Mouse (Mus musculus) embryo, embryonic 10.5 days (tissue): ENCODE results near the gene Slc6a13.

Experiments used
- DNase-seq: peaks from one replicate; pipeline ENCODE4 v3.0.0-alpha.2; 2015; ENCODE audit warnings: low spot score

Gene Slc6a13

GRCm38 (mm10) chr6:121328417-121328884 lies 28.4 kb downstream of the Slc6a13 start:
- DNase-seq: no peak

GRCm38 (mm10) chr6:121329848-121330508 lies 30.0 kb downstream of the Slc6a13 start:
- peak; percentile 75 for DNase-seq

- no peak for DNase-seq
Observed at GRCm38 (mm10) chr6:121335841-121336240, 35.8 kb downstream of the Slc6a13 start.

DNA sequence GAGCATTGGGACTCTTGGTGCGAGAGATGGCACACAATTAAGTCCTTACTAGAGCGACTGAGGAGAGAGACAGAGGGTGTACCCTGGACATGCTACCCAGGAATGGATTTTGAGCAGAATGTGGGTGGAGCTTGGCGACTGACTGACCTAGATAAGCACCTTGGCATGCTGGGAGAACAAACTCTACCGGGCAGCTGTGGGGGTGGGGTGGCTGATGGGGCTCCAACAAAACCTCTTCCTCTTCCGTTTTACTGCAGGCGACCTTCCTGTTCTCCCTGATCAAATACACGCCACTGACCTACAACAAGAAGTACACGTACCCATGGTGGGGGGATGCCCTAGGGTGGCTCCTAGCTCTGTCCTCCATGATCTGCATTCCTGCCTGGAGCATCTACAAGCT lies 36.5 kb downstream of the Slc6a13 start:
- DNase-seq: no peak

DNA sequence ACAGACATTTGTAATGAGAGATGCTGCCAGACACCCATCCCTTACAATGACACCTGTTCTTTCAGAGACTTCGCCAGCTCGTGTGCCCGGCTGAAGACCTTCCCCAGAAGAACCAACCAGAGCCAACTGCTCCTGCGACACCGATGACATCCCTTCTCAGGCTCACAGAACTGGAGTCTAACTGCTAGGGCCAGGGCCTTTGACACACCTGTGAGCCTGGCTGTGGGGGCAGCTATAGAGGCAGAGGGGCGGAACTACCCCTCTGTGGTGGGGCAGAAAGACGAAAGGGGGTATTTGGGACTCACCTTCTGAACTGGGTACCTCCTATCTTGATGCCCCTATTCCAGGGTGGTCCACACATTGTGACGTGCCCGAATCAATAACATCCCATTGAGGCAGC lies 37.2 kb downstream of the Slc6a13 start:
- DNase-seq: no peak

- peak; percentile 95 for DNase-seq
Observed at GRCm38 (mm10) chr6:121337770-121338518, 37.9 kb downstream of the Slc6a13 start.

DNA sequence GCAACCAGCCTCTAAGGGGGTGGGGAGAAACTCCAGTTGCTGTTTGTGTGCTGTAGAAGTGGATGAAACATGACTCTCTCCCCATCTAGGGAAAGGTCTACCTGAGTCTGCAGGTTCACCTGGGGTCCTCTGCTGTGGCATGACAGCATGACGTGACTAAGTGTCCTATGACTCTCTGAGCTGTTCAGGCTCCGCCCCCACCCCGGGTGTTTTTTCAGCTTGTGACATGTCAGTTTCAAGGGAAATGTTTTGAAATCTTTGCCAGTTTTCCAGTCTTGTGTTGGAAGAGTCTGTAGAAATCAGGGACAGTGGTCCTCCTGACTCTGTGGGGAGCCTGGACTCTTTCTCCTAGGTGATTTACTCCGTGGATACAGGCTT lies 38.5 kb downstream of the Slc6a13 start:
- DNase-seq: no peak

GRCm38 (mm10) chr6:121341650-121342049 lies 41.6 kb downstream of the Slc6a13 start:
- no peak for DNase-seq

DNA sequence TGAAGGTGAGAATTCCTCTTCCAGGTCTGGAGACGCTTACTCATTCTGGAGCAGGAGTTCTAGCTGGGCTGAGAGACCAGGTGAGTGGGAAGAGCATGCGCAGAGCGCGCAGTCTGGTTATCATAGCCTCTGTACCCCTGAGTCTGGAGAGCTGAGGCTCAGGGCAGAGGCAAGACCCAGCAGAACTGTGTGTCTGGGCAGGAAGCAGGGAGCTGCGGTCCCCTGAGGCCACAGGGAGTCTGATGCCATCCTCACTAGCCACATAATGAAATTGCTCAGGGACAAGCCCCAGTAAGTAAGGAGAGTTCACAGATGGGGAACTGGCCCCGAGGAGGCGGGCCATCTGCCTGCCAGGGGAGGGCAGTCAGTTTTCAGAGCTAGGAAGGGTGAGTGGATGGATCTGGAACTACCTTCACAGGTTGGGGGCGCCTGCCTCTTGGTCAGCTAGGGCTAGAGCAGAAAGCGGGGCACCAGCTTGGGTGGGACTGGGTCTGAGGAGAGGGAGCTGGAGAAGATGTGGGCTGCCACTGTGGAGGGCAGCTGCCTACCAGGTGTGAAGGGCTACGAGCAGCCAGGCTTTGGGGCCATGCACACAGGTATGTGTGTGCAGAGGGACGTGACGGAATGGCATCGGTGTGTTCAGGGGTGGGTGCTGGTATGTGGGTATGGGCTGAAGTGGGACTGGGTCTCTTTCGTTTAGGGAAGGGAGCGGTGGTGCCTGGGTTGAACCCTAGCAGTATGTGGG lies 43.2 kb downstream of the Slc6a13 start, which contains the start of gene Slc6a12:
Slc6a12 (plus strand) TSS at position 51 of the 745 bp plus-strand sequence.
- DNase-seq: no peak

- DNase-seq: no peak
Observed at GRCm38 (mm10) chr6:121343771-121344123, 43.7 kb downstream of the Slc6a13 start.

DNA sequence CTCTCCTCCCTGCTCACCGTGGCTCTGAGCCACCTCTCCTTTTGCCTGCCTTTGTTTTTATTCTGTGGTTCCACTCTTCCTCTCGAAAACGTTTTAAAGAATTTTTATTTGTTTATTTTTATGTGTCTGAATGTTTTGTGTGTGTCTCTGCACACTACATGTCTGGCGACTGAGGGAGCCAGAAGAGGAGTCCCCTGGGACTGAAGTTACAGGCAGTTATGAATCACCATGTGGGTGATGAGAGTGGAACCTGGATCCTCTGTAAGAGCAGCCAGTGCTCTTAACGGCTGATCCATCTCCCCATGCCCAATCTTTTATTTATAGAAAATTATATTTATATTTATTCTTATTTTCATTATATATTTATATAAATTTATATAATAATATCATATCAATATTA lies 44.3 kb downstream of the Slc6a13 start:
- no peak for DNase-seq

GRCm38 (mm10) chr6:121346428-121346827 lies 46.4 kb downstream of the Slc6a13 start:
- peak; percentile 35 for DNase-seq

- no peak for DNase-seq
Observed at GRCm38 (mm10) chr6:121352276-121352675, 52.2 kb downstream of the Slc6a13 start.

DNA sequence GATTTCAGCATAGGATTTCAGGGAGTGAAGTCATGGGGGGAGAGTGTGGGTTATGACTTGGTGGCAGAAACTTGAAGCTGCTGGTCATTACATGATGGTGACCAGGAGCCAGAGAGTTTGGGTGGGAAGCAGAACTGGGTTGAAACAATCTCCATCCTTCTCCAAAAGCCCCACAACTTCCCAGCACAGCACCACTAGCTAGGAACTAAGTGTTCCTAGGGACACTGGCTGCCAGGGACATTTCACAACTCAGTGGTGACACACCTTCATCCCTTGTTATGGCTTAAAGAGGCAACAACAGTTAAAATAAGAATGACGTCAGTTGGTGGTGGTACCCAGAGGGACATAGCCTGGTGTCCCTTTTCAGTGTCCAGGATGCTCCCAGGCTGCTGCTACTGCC lies 56.0 kb downstream of the Slc6a13 start:
- no peak for DNase-seq

DNA sequence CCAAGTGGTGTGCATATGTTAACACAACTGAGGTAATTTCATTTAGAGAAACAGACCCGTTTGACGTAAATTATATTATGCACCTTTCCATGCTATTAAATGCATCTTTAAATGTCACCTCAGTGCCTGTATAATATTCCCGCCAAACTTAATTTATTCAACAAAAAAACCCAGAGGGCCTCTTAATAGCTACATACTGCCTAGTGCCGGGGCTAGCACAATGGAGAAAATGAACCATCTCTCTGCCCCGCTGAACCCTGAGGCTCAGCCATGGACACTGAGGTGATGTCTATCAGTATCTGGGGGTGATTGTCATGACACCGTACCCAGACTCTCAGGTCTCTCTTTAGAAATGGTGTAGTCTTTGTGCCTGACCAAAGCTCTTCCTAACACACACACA lies 57.2 kb downstream of the Slc6a13 start:
- DNase-seq: no peak

- no peak for DNase-seq
Observed at GRCm38 (mm10) chr6:121363061-121363460, 63.0 kb downstream of the Slc6a13 start.

GRCm38 (mm10) chr6:121363956-121364355 lies 63.9 kb downstream of the Slc6a13 start:
- no peak for DNase-seq

DNA sequence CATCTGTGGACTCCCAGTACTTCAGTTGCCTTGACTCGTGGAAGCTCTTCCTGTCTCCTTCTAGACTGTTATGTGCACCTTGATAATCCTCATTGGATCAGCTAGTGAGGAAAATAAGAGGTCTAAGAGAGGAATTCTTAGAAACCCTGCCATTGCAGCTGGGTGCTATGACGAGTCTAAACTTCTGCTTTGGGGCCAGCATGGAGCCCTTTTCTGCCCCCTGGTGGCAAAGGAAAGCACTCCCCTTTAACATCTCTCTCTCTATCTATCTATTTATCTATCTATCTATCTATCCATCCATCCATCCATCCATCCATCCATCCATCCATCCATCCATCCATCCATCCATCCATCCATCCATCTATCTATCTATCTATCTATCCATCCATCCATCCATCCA lies 66.5 kb downstream of the Slc6a13 start:
- peak; percentile 58 for DNase-seq

GRCm38 (mm10) chr6:121367099-121367498 lies 67.1 kb downstream of the Slc6a13 start:
- DNase-seq: no peak

DNA sequence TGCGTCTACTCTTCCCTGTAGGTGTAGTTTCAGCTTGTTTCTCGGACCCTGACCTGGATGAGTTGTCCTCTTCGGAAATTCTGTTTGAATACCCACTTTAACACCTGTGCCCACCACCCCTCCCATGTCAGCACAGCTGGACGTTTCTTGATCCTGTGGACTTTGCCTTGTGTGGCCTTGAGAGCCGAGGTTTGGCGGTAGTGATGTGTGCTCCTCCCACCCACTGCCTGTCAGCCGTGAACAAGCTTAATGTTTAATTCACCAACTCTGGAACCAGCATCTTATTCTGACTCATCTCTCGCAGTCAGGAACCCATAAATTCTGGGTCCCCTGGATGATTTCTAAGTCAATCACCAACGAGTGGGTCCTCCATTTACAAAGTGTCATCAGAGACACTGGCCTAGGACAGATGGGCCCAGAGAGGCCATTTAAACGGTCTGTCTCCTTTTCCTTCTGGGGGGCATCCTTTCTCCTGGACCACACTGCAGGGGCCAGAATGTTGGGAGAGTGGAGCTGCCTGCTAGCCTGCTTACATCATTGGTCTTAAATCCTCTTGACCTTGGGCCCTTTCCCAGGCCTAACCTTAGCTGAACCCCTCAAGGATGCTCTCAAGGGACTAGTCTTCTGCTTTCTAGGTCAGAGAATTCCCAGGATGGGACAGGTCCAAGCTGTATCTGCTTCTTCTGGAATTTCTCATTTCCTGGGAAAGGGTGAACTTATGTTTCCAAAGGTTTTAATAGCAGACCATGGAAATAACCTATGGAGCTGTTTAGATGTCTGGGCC lies 71.4 kb downstream of the Slc6a13 start:
- no peak for DNase-seq

DNA sequence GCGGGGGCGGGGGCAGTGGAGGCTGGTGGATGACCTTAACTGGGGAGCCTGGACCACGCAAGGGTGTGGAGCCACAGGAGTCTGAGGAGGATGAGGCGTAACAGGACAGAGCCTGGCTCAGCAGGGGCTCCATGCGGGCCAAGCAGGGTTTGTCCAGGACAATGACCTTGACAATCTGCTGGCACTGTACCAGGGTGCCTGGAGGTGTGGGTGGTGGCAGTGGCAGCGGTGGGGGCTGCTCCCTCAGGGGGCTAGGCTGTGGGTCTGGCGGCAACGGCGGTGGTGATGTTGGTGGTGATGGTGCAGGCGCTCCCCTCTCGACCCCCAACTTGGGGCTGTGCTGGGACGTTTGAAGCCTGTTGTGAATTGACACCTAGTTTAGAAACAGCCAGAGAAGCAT lies 76.1 kb downstream of the Slc6a13 start:
- no peak for DNase-seq

DNA sequence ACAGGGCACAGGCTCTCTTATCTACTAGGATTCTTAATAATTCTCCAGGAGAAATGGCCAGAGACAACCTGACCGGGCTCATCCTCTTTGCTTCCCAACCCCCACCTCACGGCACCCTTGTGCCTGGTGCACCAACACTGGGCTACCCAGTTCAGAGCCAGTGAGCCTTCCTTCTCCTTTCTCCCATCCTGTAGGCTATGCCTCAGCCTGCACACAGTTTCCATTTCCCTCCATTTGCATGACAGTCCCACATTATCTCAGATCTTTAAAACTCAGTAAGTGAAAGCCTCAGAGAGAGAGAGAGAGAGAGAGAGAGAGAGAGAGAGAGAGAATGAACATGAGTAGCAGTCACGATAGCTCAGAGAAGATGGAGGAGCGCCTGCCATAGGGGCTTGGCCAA lies 78.2 kb downstream of the Slc6a13 start:
- DNase-seq: no peak
